Mouse (Mus musculus): ENCODE data around the gene Rdh8. TPM values are rescaled to one million over a fixed set of nuclear protein-coding genes. Genes with fewer than 3 reads are reported as not detected.

The Rdh8 gene
- polyA plus RNA-seq, 1 experiment from 2014 or later = not detected

DNA sequence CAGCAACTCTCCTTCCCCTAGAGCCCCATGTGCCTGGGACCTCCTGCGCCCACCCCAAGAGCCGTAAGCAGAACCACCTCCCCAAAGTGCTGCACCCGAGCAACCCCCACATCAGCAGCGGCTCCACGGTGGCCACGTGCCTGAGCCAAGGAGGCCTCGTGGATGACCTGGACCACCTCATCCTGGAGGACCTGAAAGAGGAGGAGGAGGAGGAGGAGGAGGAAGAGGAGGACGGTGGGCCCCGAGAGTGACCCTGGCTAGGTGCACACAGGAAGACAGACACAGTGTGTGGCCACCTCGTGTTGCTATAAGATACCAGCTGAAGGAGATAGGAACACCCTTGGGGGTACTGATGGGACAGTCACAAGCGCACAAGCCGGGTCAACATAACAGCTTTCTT, 55.2 kb downstream of the Rdh8 start:
- WGBS = 87% methylated on average over 12 of the region's 12 CpGs
- no peak for ATAC-seq (ENCODE audit: low FRiP score, low read depth)
- Histone ChIP-seq H3K4me1 (peaks cover 8% of the 10 kb centered on the region), H3K27me3 (peaks cover 44% of the 10 kb centered on the region), H3K9ac (no peak overlapping the region), H3K4me3 (no peak overlapping the region), H3K36me3 (no peaks in the 10 kb centered on the region), H3K4me2 (replicated peaks) (no peak overlapping the region), H3K27ac (no peak overlapping the region), H3K9me3 (no peaks in the 10 kb centered on the region; the same call in 1 of the 2 replicates)

DNA sequence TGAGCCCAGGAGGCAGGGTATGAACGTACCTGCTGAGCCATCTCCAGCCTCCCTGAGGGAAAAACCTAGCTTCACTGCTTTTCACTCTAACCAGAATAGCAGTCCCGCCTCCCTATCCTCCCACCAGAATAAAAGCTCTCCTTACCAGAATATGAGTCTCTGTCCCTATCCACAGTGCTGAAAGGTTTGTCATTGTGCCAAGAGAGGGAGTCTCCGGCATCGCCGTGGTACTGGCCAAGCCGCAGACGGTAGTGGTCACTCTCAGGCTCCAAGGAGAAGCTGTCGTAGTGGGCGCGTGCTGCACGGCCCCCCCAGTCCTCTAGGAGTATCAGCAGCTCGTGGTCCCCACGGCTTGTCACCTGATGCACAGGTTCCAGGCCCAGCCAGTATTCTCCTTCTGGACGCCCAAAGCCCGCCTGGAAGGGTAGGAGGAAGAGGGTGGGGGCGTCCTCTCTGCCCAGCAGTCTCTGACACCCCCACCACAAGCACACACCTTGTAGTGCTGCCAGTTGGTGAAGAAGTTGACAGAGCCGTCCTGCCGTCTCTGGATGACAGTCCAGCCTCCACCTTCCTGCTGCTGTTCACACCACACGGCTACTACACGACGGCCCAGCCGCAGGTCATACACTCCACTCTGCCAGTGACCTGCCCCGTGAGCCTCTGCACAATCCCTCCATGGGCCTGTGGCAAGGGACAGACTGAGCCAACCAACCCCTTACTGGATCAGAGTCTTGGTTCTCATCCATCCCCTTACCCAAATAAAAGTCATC, 56.9 kb downstream of the Rdh8 start:
- no peaks in the 10 kb centered on the region for H3K36me3 ChIP-seq
- H3K27me3 ChIP-seq = peaks cover 28% of the 10 kb centered on the region
- no peak overlapping the region for H3K4me3 ChIP-seq
- H3K4me2 ChIP-seq (replicated peaks) = no peak overlapping the region
- H3K27ac ChIP-seq = no peak overlapping the region
- no peak for ATAC-seq (ENCODE audit: low FRiP score, low read depth)
- H3K9ac ChIP-seq = no peak overlapping the region; the same call in 1 of the 2 replicates
- WGBS = 62% methylated on average over 23 of the region's 23 CpGs
- peaks cover 7% of the 10 kb centered on the region for H3K4me1 ChIP-seq
- H3K9me3 ChIP-seq = no peaks in the 10 kb centered on the region; the same call in 1 of the 2 replicates

Other genes with a start within 250 kb of the Rdh8 start
- gene Zfp846, start 237.2 kb upstream of the Rdh8 start, polyA plus RNA-seq (2015; fragmentation: Nextera tagmentation; extraction: Ambion mirVana) = 25.2 and 28.3 TPM in 2 replicates
- 375 and 411 TPM in 2 replicates for gene Ubl5, start 175.6 kb upstream of the Rdh8 start, polyA plus RNA-seq (2015; fragmentation: Nextera tagmentation; extraction: Ambion mirVana)
- 21.3 and 21.5 TPM in 2 replicates for gene Fbxl12, start 173.7 kb upstream of the Rdh8 start, polyA plus RNA-seq (2015; fragmentation: Nextera tagmentation; extraction: Ambion mirVana)
- 49.9 and 50.5 TPM in 2 replicates for gene Pin1, start 166.4 kb upstream of the Rdh8 start, polyA plus RNA-seq (2015; fragmentation: Nextera tagmentation; extraction: Ambion mirVana)
- gene Olfm2, start 72.2 kb upstream of the Rdh8 start, polyA plus RNA-seq (2015; fragmentation: Nextera tagmentation; extraction: Ambion mirVana) = 4.9 and 5.7 TPM in 2 replicates
- 0.60 and 0.62 TPM in 2 replicates for gene Col5a3, start 3.4 kb upstream of the Rdh8 start, polyA plus RNA-seq (2015; fragmentation: Nextera tagmentation; extraction: Ambion mirVana)
- gene A230050P20Rik, start 50.1 kb downstream of the Rdh8 start, polyA plus RNA-seq (2015; fragmentation: Nextera tagmentation; extraction: Ambion mirVana) = 4.6 and 5.6 TPM in 2 replicates
- gene Angptl6, start 61.2 kb downstream of the Rdh8 start, polyA plus RNA-seq (2015; fragmentation: Nextera tagmentation; extraction: Ambion mirVana) = 2.9 and 3.3 TPM in 2 replicates
- gene Ppan, start 69.7 kb downstream of the Rdh8 start, polyA plus RNA-seq (2015; fragmentation: Nextera tagmentation; extraction: Ambion mirVana) = 85.9 and 91.3 TPM in 2 replicates
- gene Eif3g, start 80.1 kb downstream of the Rdh8 start, polyA plus RNA-seq (2015; fragmentation: Nextera tagmentation; extraction: Ambion mirVana) = 329 and 337 TPM in 2 replicates
- 97.6 and 104 TPM in 2 replicates for gene Dnmt1, start 141.4 kb downstream of the Rdh8 start, polyA plus RNA-seq (2015; fragmentation: Nextera tagmentation; extraction: Ambion mirVana)
- gene S1pr2, start 158.3 kb downstream of the Rdh8 start, polyA plus RNA-seq (2015; fragmentation: Nextera tagmentation; extraction: Ambion mirVana) = 60.3 and 66.9 TPM in 2 replicates
- 131 and 133 TPM in 2 replicates for gene Mrpl4, start 184.2 kb downstream of the Rdh8 start, polyA plus RNA-seq (2015; fragmentation: Nextera tagmentation; extraction: Ambion mirVana)
- 12.3 and 13.9 TPM in 2 replicates for gene Icam1, start 197.5 kb downstream of the Rdh8 start, polyA plus RNA-seq (2015; fragmentation: Nextera tagmentation; extraction: Ambion mirVana)
- gene Icam4, start 210.9 kb downstream of the Rdh8 start, polyA plus RNA-seq (2015; fragmentation: Nextera tagmentation; extraction: Ambion mirVana) = 0.62 and 2.2 TPM in 2 replicates
- 0.05 and 0.08 TPM in 2 replicates for gene Icam5, start 213.6 kb downstream of the Rdh8 start, polyA plus RNA-seq (2015; fragmentation: Nextera tagmentation; extraction: Ambion mirVana)
- gene Zglp1, start 248.6 kb downstream of the Rdh8 start, polyA plus RNA-seq (2015; fragmentation: Nextera tagmentation; extraction: Ambion mirVana) = 1.0 and 1.3 TPM in 2 replicates